Mouse (Mus musculus) brain, embryonic 18.5 days (tissue): ENCODE measurements around the gene Gm4952.
"Not testable (repeated sequence)": the region's sequence is repeated elsewhere in the genome, so short reads cannot be mapped to it uniquely, and the experiment has no call there.

Source experiments
- DNase-seq: peaks from one replicate; pipeline ENCODE4 v3.0.0-alpha.2; 2012; ENCODE audit warnings: low read depth, low spot score

Gene Gm4952

DNA sequence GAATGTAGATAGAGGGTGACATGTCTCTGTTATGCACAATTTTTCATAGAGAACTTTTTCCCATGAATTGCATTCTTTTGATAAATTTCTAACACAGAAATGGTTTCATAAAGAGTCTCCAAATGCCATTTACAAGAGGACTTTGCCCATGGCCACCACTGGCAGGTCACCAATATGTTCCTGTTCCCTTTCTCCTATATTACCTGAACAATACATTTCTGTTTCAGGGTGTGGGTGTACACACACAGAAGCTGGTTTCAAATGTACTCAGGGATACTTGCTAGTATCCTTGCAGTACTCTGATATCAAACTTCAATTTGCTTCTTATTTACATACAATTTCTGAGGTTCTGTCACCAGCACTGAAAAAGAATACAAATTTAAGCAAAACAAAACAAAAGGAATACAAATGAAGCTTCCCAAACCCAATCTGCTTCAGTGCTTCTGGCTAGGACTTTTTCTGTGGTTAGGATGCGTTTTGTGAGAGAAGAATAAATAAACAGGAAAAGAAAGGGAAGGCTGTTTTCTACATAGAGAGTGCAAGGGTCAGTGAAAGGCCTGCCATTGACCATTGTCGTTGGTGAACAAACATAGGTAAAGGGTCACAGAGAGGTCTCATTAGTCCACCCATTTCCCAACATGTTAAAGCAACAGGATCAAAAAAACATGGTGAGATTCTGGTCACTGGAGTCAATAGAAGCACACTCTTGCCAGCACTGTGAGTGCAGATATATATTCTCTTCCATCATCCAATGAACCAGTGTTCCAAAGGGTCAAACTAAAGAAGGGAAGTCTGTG, 1.1 kb downstream of the Gm4952 start:
- no peak for DNase-seq

- no peak for DNase-seq
Measured at GRCm38 (mm10) chr19:12608336-12608735, 8.6 kb downstream of the Gm4952 start.

- no peak for DNase-seq
Measured at GRCm38 (mm10) chr19:12613646-12614045, 13.9 kb downstream of the Gm4952 start.

DNA sequence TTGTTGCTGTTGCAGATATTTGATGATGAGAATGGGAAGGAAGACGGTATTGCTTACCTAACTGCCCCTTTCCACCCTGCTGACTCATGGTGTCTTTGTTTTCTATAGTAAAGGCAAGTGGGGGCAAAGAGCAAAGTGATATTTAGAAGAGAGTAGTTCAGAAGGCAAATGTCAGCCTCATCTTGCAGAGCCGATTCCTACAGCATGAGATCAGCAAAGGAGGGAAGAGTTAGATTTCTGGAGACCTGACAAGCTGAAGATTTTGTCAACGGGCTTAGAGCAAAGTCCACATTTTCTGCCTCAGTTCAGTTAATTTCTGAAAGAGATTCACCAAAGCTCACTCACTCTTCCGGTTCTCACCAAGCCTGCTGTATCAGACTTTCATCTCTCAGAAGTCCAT, 33.4 kb downstream of the Gm4952 start, which contains the start of gene Glyat:
Gene Glyat, plus strand, starts transcription at position 133 of the 400 bp plus-strand sequence.
- DNase-seq = no peak

GRCm38 (mm10) chr19:12634259-12634658, 34.5 kb downstream of the Gm4952 start:
- no peak for DNase-seq

DNA sequence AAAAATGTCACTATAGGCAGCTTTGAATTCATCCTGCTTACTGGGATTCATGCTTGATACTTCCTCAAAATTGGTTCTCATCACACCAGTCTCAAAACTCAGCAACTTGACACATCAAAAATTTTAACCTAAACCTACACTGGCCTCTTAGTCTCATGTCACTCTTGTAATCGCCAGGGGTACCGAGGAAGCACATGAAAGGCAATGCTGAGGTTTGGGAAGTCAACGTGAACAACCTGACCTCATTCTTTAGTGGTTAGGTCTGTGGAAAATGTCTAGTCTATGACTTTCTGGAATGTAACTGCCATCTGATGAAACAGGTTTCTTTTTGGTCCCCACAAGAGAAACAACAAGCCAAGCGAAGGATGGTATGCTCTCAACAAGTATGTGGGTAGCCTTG, 35.2 kb downstream of the Gm4952 start:
- no peak for DNase-seq

DNA sequence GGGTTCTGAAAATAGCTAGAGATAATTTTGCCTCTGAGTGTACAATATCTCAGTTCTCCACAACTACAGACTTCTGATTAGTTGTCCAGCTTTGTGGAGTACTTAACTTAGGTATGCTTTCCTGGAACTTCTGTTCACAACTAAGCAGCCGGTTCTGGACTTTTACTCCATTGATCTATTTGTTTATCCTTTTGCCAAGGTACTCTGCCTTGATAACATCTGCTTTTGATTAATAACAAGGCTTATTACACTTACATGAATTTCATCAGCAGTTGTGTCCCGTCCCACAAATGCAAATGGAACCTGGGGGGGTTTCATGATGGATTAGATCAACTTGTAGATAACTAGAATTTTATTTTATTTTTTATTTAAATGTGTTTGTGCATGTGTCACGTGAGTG, 37.1 kb downstream of the Gm4952 start:
- DNase-seq = no peak

GRCm38 (mm10) chr19:12638049-12638448, 38.3 kb downstream of the Gm4952 start:
- DNase-seq = no peak

GRCm38 (mm10) chr19:12649511-12649910, 49.7 kb downstream of the Gm4952 start:
- no peak for DNase-seq

- DNase-seq = no peak
Measured at GRCm38 (mm10) chr19:12666156-12666555, 66.4 kb downstream of the Gm4952 start.

DNA sequence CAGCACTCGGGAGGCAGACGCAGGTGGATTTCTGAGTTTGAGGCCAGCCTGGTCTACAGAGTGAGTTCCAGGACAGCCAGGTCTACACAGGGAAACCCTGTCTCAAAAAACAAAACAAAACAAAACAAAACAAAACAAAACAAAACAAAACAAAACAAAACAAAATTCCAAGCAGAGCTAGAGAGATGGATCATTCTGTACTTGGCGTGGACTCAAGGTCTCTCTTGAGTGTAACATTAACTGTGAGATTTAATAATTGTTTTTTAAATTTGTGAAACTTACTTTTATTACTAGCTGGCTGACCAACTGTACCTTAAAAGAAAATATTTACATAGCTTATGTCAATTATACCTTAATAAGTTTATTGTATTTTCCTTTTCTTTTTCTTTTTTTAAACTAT, 68.8 kb downstream of the Gm4952 start:
- DNase-seq = not testable (repeated sequence)

DNA sequence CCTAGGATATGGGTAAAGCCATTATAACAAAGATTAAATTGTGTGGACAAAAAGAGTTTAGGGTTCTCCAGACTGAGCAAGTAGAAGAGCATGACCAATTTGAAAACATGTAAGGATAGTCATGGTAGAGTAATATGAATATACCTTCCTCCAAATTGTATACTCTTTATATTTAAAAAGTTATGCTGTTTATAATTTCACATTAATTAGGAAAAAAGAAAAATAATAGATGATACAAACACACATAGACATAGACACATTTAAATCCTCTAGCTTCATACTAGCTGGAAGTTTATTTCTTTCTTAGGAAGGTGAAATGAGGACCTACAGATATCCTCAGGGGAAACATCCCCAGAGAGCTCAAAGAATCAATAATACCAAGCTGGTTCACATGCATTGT, 70.4 kb downstream of the Gm4952 start, which contains the start of gene Olfr1442:
Gene Olfr1442, plus strand, starts transcription at position 301 of the 400 bp plus-strand sequence.
- DNase-seq = no peak

DNA sequence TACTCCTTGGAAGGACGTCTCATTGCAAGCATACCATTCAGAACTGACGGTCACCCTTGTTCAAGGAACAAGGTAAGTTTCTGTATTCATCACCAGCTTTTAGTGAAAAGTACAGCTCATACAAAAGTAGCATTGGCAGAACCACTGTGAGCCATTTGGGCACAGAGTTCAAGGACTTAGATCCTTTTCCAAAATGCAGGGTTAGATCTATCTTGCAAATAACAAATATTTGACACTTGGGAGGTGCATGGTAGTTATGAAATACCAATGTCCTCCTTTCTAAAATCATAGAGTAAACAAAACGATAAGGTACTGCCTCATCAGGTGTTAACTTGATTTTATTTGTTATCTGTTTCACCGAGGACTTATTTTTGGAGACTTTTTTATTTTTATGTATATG, 71.3 kb downstream of the Gm4952 start:
- no peak for DNase-seq

- no peak for DNase-seq
Measured at GRCm38 (mm10) chr19:12677812-12678211, 78.0 kb downstream of the Gm4952 start, which contains the start of gene Olfr1443. Olfr1443 (plus strand) TSS chr19:12678112.
